Mouse (Mus musculus): ENCODE results near the gene Camta1. TPM values are rescaled to one million over a fixed set of nuclear protein-coding genes. Genes with fewer than 3 reads are reported as not detected.

The Camta1 gene
- total and polyA plus RNA-seq, 2 experiments = 2.7 to 6.1 TPM

DNA sequence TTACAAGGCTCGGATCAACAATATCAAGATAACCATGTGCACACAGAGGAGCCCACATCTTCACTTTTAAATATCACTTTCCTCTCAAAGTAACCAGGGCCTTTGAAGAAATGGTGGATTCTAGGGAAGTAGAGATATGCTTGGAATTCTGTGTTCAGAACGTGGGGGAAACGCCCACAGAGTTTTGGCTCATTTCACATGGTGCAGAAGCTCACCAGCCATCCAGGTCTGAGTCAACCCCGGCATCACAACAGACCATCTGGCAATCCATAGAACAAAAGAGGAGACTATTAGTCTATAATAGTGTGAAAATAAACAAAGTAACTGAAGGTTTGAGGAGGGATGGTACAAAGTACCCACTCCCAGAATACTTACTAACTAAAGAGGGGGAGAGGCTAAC lies 626.7 kb downstream of the Camta1 start:
- H3K36me3 ChIP-seq (ENCODE audit: control insufficient read depth, insufficient read depth, low read length) = no peaks in the 10 kb centered on the region
- H3K4me1 ChIP-seq (ENCODE audit: control insufficient read depth, insufficient read depth, low read length) = no peaks in the 10 kb centered on the region
- no peak overlapping the region for H3K27ac ChIP-seq (replicated peaks; ENCODE audit: insufficient read depth, low read depth, low read length)
- no peak overlapping the region for H3K9ac ChIP-seq (ENCODE audit: low read depth, low read length)
- no peak for TF ChIP-seq POLR2A (IDR thresholded peaks at IDR 0.05; ENCODE audit: extremely low read depth, insufficient read depth, low read length)
- TF ChIP-seq CTCF (IDR thresholded peaks at IDR 0.05; ENCODE audit: low read depth, low read length) = no peak
- WGBS = 81% methylated on average over 4 of the region's 4 CpGs
- H3K4me3 ChIP-seq (ENCODE audit: insufficient read depth, low read depth, low read length) = no peak overlapping the region
- H3K79me2 ChIP-seq (ENCODE audit: control insufficient read depth, insufficient read depth, low read length) = no peaks in the 10 kb centered on the region
- no peaks in the 10 kb centered on the region for H3K27me3 ChIP-seq (ENCODE audit: control insufficient read depth, insufficient read depth, low read length)
- DNase-seq (ENCODE audit: extremely low read depth, low read depth, low spot score) = no peak

DNA sequence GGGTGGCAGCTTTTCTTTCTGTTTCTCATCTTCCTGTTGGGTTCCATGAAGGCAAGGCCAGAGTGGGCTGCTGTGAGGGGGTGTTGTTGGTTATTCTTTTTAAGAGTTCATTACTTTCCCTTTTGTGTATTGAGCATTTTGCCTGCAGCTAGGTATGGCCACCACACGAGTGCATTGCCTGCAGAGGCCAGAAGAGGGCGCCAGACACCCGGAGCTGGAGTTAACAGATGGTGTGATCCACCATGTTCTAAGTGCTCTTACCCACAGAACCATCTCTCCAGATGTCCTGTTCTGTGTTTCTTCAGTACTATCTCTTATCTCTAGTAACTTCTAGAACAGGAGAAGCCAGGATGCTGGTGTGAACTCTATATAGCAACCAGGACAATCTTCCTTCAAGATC lies 629.6 kb downstream of the Camta1 start:
- WGBS = 74% methylated on average over 3 of the region's 3 CpGs

DNA sequence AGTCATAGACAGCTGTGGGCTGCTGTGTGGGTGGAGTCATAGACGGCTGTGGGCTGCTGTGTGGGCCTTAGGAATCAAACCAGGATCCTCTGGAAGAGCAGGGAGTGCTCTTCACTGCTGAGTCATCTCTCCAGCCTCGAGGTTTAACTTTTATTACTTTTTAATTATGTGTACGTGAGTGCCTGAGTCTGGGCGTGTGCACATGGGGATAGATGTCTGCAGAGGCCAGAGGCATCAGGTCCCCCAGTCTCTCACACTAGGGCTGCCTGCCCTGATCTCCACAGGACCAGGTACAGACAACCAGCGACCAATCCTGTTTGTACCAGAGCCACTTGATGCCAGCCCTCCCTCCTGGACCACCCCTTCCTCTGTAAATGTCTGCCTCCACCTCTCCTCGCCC lies 632.6 kb downstream of the Camta1 start:
- no peak for TF ChIP-seq CTCF (IDR thresholded peaks at IDR 0.05; ENCODE audit: low read depth, low read length)
- TF ChIP-seq POLR2A (IDR thresholded peaks at IDR 0.05; ENCODE audit: extremely low read depth, insufficient read depth, low read length) = no peak
- no peaks in the 10 kb centered on the region for H3K36me3 ChIP-seq (ENCODE audit: control insufficient read depth, insufficient read depth, low read length)
- H3K9ac ChIP-seq (ENCODE audit: low read depth, low read length) = no peak overlapping the region
- no peaks in the 10 kb centered on the region for H3K4me1 ChIP-seq (ENCODE audit: control insufficient read depth, insufficient read depth, low read length)
- no peaks in the 10 kb centered on the region for H3K27me3 ChIP-seq (ENCODE audit: control insufficient read depth, insufficient read depth, low read length)
- no peak overlapping the region for H3K4me3 ChIP-seq (ENCODE audit: insufficient read depth, low read depth, low read length)
- no peak overlapping the region for H3K27ac ChIP-seq (replicated peaks; ENCODE audit: insufficient read depth, low read depth, low read length)
- DNase-seq (ENCODE audit: extremely low read depth, low read depth, low spot score) = no peak
- WGBS = 68% methylated on average over 6 of the region's 6 CpGs
- no peaks in the 10 kb centered on the region for H3K79me2 ChIP-seq (ENCODE audit: control insufficient read depth, insufficient read depth, low read length)

More for the DNA sequence above, 629.6 kb downstream of the Camta1 start:
- Histone ChIP-seq H3K27me3 (ENCODE audit: control insufficient read depth, insufficient read depth, low read length) (no peaks in the 10 kb centered on the region), H3K79me2 (ENCODE audit: control insufficient read depth, insufficient read depth, low read length) (no peaks in the 10 kb centered on the region), H3K9ac (ENCODE audit: low read depth, low read length) (no peak overlapping the region), H3K4me1 (ENCODE audit: control insufficient read depth, insufficient read depth, low read length) (no peaks in the 10 kb centered on the region), H3K4me3 (ENCODE audit: insufficient read depth, low read depth, low read length) (no peak overlapping the region), H3K36me3 (ENCODE audit: control insufficient read depth, insufficient read depth, low read length) (no peaks in the 10 kb centered on the region), H3K27ac (replicated peaks; ENCODE audit: insufficient read depth, low read depth, low read length) (no peak overlapping the region)
- DNase-seq (ENCODE audit: extremely low read depth, low read depth, low spot score) = no peak
- TF ChIP-seq POLR2A (IDR thresholded peaks at IDR 0.05; ENCODE audit: extremely low read depth, insufficient read depth, low read length) = no peak
- peak; percentile 33; the same call in 1 of the 2 replicates for TF ChIP-seq CTCF (IDR thresholded peaks at IDR 0.05; ENCODE audit: low read depth, low read length)

DNA sequence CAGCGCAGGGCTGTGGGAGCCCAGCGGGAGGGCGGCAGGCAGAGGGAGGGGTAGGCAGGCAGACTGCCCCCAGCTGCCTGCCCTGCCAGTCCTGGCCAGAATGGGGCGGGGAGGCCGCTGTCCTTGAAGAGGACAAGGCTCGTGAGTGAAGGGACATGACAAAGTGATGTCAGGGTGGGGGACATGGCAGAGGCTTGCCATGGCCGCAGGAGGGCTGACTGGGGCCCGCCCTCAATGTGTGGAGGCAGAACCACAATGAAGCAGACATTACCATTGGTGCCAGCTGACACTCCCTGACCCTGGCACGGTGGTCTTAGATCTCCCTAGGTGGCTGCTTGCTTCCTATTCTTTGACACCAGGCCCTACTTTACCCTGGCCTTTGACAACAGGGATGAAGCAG lies 635.2 kb downstream of the Camta1 start:
- Histone ChIP-seq H3K9ac (ENCODE audit: low read depth, low read length) (no peak overlapping the region), H3K4me3 (ENCODE audit: insufficient read depth, low read depth, low read length) (no peak overlapping the region), H3K4me1 (ENCODE audit: control insufficient read depth, insufficient read depth, low read length) (no peaks in the 10 kb centered on the region), H3K79me2 (ENCODE audit: control insufficient read depth, insufficient read depth, low read length) (no peaks in the 10 kb centered on the region), H3K36me3 (ENCODE audit: control insufficient read depth, insufficient read depth, low read length) (no peaks in the 10 kb centered on the region), H3K27me3 (ENCODE audit: control insufficient read depth, insufficient read depth, low read length) (no peaks in the 10 kb centered on the region), H3K27ac (replicated peaks; ENCODE audit: insufficient read depth, low read depth, low read length) (no peak overlapping the region)
- 72% methylated on average over 9 of the region's 9 CpGs for WGBS
- TF ChIP-seq POLR2A (IDR thresholded peaks at IDR 0.05; ENCODE audit: extremely low read depth, insufficient read depth, low read length) (no peak), CTCF (IDR thresholded peaks at IDR 0.05; ENCODE audit: low read depth, low read length) (no peak)
- no peak for DNase-seq (ENCODE audit: extremely low read depth, low read depth, low spot score)

DNA sequence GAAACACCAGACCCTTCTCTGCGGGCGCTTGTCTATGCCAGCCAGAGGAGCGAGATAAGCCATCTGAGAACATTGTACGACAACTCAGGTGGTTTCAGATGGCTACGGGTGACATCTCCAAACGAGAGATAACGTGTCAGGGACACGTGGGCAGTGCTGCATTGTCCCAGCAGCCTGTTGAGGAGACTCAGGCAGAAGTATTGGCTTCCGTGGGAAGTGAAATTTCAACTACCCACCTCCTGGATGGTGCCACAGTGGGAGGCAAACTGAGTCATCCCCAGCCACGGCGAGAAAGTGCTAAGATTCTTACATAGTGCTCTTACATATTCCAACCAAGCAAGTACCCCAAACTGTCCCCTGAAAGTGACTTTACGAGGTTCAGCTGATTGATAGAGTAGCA lies 637.7 kb downstream of the Camta1 start:
- 76% methylated on average over 12 of the region's 12 CpGs for WGBS
- no peak for DNase-seq (ENCODE audit: extremely low read depth, low read depth, low spot score)
- Histone ChIP-seq H3K4me3 (ENCODE audit: insufficient read depth, low read depth, low read length) (no peak overlapping the region), H3K27me3 (ENCODE audit: control insufficient read depth, insufficient read depth, low read length) (no peaks in the 10 kb centered on the region), H3K9ac (ENCODE audit: low read depth, low read length) (no peak overlapping the region), H3K27ac (replicated peaks; ENCODE audit: insufficient read depth, low read depth, low read length) (no peak overlapping the region), H3K36me3 (ENCODE audit: control insufficient read depth, insufficient read depth, low read length) (no peaks in the 10 kb centered on the region), H3K4me1 (ENCODE audit: control insufficient read depth, insufficient read depth, low read length) (no peaks in the 10 kb centered on the region), H3K79me2 (ENCODE audit: control insufficient read depth, insufficient read depth, low read length) (no peaks in the 10 kb centered on the region)
- no peak for TF ChIP-seq CTCF (IDR thresholded peaks at IDR 0.05; ENCODE audit: low read depth, low read length)
- no peak for TF ChIP-seq POLR2A (IDR thresholded peaks at IDR 0.05; ENCODE audit: extremely low read depth, insufficient read depth, low read length)

DNA sequence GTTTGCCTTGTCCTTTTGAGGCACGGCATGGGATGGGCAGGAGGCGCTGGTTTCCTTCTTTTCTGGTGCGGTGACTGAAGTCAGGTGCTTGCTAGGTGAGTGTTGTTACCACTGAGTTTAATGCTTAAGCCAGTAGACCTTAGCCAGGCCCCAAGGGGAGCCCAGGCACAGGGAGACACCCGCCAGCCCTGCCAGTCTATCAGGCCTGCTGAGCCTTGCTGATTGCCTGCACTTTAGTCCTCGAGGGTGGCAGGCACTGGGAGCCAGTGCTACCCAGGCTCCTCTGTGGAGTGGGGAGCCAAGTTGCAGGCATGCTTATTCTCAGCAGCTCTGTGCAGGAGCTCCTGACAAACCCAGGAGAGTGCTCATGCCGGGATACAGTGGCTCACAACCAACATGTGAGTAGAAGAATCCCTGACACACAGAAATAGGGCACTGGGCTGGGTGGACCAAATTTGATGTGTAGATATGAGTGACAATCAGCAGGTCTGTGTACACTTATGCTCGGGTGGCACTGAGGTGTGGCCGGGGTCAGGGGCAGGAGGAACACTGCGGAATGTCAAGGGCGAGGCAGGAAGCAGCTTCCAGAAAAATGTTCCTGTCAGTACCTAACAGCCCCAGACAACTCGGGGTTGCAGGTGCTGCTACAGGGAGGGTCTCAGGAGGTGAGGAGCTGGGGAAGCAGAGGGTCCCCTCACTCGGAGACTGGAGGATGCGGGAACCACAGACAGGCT lies 638.2 kb downstream of the Camta1 start:
- Histone ChIP-seq H3K27me3 (ENCODE audit: control insufficient read depth, insufficient read depth, low read length) (no peaks in the 10 kb centered on the region), H3K36me3 (ENCODE audit: control insufficient read depth, insufficient read depth, low read length) (no peaks in the 10 kb centered on the region), H3K79me2 (ENCODE audit: control insufficient read depth, insufficient read depth, low read length) (no peaks in the 10 kb centered on the region), H3K4me3 (ENCODE audit: insufficient read depth, low read depth, low read length) (no peak overlapping the region), H3K27ac (replicated peaks; ENCODE audit: insufficient read depth, low read depth, low read length) (no peak overlapping the region), H3K4me1 (ENCODE audit: control insufficient read depth, insufficient read depth, low read length) (no peaks in the 10 kb centered on the region), H3K9ac (ENCODE audit: low read depth, low read length) (no peak overlapping the region)
- no peak for DNase-seq (ENCODE audit: extremely low read depth, low read depth, low spot score)
- WGBS = 72% methylated on average over 13 of the region's 13 CpGs
- TF ChIP-seq POLR2A (IDR thresholded peaks at IDR 0.05; ENCODE audit: extremely low read depth, insufficient read depth, low read length) = no peak
- TF ChIP-seq CTCF (IDR thresholded peaks at IDR 0.05; ENCODE audit: low read depth, low read length) = no peak

Data from liver, adult 2 months (tissue).